Mouse (Mus musculus): ENCODE data around the gene Plod3. TPM values are rescaled to one million over a fixed set of nuclear protein-coding genes. Genes with fewer than 3 reads are reported as not detected.

Gene Plod3
- total RNA-seq, 2 experiments from 2014 or later = 67.5 to 78.8 TPM

GRCm38 (mm10) chr5:136962966-136963540 is 23.8 kb upstream of the Plod3 start:
- DNase-seq = no peak

- no peak for DNase-seq
These were observed 21.6 kb upstream of the Plod3 start for GRCm38 (mm10) chr5:136965210-136965609.

- no peak for DNase-seq
These were observed 21.1 kb upstream of the Plod3 start for GRCm38 (mm10) chr5:136965686-136966085.

- DNase-seq = peak; percentile 55 to 62
These were observed 20.5 kb upstream of the Plod3 start, which contains the start of gene Cldn15 for GRCm38 (mm10) chr5:136966331-136966730. TSS of gene Cldn15 (plus strand) at chr5:136966616.

GRCm38 (mm10) chr5:136966861-136967455 is 19.9 kb upstream of the Plod3 start:
- DNase-seq = no peak

GRCm38 (mm10) chr5:136967592-136967991 is 19.2 kb upstream of the Plod3 start:
- peak; percentile 62 to 78 for DNase-seq

- peak; percentile 79 to 91 for DNase-seq
These were observed 16.1 kb upstream of the Plod3 start for GRCm38 (mm10) chr5:136970703-136971102.

- no peak for DNase-seq
These were observed 13.1 kb upstream of the Plod3 start for GRCm38 (mm10) chr5:136973670-136974069.

GRCm38 (mm10) chr5:136977769-136978168 is 9.1 kb upstream of the Plod3 start:
- DNase-seq = no peak

GRCm38 (mm10) chr5:136979762-136980161 is 7.1 kb upstream of the Plod3 start:
- DNase-seq = no peak

GRCm38 (mm10) chr5:136980974-136981373 is 5.8 kb upstream of the Plod3 start:
- DNase-seq = no peak

GRCm38 (mm10) chr5:136982338-136982930 is 4.4 kb upstream of the Plod3 start:
- peak in 1 of 2 experiments; percentile 72 for DNase-seq

- DNase-seq = peak in 1 of 2 experiments; percentile 28
These were observed 2.0 kb upstream of the Plod3 start for GRCm38 (mm10) chr5:136984828-136985227.

- peak; percentile 86 to 87 for DNase-seq
These were observed 517 bp downstream of the Plod3 start for GRCm38 (mm10) chr5:136987138-136987933.

GRCm38 (mm10) chr5:136987934-136988271 is 1.1 kb downstream of the Plod3 start, which contains the start of gene Znhit1:
TSS of gene Znhit1 (minus strand) at chr5:136988021.
- no peak for DNase-seq

- peak in 1 of 2 experiments; percentile 39 for DNase-seq
These were observed 1.6 kb downstream of the Plod3 start for GRCm38 (mm10) chr5:136988420-136988819.

- DNase-seq = no peak
These were observed 3.0 kb downstream of the Plod3 start for GRCm38 (mm10) chr5:136989801-136990200.

GRCm38 (mm10) chr5:136999449-136999848 is 12.6 kb downstream of the Plod3 start:
- DNase-seq = no peak

- no peak for DNase-seq
These were observed 13.8 kb downstream of the Plod3 start for GRCm38 (mm10) chr5:137000612-137001011.

- no peak for DNase-seq
These were observed 20.5 kb downstream of the Plod3 start for GRCm38 (mm10) chr5:137007276-137007675.

GRCm38 (mm10) chr5:137009988-137010387 is 23.2 kb downstream of the Plod3 start:
- peak; percentile 71 to 75 for DNase-seq

- DNase-seq = peak; percentile 58 to 61
These were observed 25.7 kb downstream of the Plod3 start for GRCm38 (mm10) chr5:137012401-137012950.

Data from adrenal gland, postnatal 36 days (tissue).